Mouse (Mus musculus) thymus, adult 18-20 months (tissue): ENCODE measurements around the gene Bhlhe41.

Experiments used
- DNase-seq, 2 experiments: peaks; one replicate each; pipeline ENCODE4 v3.0.0; 2022; ENCODE audit warnings: mixed read lengths in 2 of 2

The Bhlhe41 gene

DNA sequence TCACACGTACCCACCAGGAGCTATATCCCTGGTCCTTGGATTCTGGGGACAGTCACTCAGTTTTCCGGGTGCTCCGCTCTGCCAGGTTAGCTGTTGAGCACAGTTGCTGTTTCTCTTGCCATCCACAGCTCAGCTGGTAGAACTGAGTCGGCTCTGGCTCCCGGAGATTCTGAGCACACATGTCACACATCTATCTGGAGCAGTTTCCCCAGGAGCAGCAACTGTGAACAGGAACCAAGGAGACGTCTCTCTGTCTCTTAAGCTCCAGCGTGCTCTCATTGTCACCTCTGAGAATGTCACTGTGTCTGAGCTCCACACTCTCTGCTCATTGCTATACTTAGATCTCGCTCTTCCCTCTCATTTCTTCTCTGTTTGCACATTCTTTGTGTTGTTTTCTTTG lies 32.4 kb downstream of the Bhlhe41 start:
- DNase-seq = no peak

DNA sequence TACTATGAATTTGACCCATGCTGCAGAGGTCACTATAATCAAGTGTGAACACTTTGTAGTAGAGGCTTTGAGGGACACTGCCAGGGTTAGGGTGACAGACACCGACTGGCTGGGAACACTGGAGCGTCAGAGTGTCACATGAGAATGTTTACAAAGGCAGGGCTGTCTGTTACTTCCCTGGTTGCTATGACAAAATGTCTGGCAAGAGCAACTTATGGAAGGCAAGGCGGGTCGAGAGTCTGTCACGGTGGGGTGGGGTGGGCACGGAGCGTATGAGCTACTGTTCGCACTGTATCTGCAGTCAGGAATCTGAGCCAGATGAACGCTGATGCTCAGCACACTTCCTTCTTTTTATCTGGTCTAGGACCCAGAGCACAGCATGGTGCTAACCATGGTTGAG lies 34.7 kb downstream of the Bhlhe41 start:
- no peak for DNase-seq

DNA sequence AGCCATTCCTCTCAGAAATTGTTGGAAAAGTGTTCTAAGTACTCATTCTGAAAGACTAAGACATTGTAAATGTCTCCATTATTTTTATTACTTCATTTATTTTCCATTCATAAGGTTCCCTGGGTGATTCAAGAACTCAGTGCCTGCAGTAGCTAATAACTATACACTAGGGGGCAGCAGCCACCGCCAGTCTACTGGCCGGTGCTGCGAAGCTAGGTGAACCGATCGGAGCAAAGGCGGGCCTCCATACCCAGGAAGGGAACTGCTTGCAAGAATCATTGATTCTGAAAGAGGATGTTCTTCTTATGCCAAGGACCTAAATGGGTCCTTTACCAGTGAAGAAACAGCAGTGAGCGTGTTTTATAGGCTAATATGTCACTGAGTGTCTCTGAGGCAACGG lies 35.2 kb downstream of the Bhlhe41 start:
- DNase-seq = peak; percentile 26 to 37

DNA sequence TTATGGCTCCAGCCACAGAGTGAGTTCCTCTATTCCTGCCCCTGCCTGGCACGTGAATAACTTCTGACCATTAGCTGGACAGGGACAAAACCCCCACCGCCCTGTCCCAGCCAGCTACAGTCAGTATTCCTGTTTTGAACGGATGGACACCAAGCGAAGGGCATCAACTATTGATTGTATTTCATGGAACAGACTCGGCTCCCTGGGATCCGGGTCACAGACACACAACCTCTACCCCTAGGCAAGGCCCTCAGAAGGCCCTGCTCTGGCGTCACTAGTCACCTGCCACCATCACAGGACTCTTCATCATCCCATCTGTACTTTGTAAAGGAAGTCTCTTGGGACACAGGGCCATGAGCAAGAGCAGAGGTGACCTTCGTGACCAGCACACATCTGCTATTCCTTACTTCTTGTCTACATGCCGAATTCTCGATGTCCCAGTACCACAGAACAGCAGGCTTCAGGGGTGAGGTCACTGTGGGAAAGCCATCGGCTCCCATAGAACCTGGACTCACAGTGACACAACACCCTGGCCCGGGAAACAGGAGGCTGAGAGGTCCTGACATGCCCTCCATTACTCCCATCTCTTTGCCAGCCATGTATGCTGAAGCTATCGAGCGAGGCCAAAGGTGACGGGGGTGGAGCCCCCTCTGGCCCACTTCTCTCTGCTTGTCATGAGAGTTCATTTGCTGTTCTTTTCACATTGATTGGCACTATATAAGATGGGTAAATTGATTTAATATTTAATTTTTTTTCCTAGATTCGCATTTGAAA lies 36.1 kb downstream of the Bhlhe41 start:
- DNase-seq = no peak

DNA sequence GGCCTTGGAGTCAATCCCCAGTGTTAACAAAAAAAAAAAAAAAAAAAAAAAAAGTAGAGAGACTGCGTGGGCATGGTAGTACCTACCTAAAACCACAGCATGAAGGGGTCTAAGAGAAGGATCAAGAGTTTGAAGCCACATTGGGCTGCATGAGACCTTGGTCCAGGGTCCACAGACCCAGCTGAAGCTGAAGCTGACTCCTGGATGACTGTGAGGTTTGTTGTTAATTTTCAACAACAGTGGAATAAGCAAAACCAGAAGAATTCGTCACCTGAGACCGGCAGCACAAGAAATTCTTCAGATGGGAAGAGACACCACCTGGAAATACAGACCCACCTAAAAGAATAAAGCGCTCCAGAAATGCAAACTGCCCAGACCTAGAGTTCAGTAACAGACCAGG lies 39.1 kb downstream of the Bhlhe41 start:
- no peak for DNase-seq

DNA sequence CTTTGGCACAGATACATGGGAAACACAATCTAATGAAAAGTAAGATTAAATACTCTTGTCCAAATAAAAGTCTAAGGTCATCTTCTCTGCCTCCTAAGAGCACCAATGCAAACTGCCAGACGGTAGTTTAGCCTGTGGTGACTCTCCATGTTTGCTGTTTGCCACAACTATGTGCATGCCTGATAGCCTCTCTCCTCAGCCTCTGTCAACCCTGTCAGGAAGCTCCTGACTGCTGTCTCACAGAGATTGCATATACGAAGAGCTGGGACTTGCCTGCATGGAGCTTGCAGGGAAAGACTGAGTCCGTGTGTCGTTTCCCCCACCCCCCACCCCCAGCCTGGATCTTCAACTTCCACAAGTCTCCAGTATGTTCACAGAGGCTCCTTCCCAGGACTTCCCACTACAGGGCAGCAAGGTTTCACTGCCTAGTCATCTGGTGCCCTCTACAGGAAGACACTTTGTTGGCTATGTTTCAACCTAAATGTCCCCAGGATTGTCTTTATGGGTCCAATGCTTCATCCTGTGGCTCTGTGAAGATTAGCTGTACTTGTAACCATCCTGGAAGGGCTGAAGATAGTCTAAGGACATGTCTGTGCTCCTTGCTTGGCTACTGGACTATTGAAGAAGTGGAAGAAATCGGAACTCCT lies 41.6 kb downstream of the Bhlhe41 start:
- no peak for DNase-seq

DNA sequence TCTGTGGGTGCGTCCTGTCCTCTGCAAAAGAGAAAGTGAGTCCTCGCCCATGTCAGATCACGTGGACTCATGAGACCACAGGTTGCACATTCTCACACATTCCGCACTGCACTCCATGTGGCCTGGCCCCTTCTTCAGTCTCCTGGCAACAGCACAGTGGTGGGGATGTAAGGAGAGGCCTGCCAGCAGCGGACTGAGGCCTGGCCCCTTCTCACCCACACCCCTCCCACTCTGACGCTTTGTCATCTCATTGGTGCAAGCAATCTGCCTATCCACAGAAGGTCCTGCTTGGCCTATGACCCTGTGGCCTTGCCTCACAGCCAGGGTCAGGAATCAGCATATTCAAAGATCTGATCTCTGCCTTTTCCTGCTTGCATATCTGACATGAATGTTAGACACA lies 42.3 kb downstream of the Bhlhe41 start:
- no peak for DNase-seq

DNA sequence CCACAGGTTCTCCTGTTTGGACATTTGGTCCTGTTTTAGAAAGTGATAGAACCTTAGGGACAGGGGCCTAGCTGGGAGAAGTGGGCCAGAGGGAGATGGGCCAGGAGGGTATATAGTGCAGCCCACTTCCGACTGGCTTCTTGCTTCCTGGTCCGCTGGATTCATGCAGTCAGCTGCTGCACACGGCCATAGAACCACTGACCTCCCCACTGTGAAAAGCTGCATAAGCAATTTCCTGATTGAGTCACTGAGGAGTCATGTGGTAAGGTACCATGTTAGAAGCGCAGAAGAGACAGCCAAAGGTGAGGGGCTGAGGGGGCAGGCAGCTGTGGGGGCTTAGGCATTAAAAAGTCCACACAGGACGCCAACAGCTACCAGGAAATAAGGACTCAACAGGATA lies 43.1 kb downstream of the Bhlhe41 start:
- DNase-seq = no peak

DNA sequence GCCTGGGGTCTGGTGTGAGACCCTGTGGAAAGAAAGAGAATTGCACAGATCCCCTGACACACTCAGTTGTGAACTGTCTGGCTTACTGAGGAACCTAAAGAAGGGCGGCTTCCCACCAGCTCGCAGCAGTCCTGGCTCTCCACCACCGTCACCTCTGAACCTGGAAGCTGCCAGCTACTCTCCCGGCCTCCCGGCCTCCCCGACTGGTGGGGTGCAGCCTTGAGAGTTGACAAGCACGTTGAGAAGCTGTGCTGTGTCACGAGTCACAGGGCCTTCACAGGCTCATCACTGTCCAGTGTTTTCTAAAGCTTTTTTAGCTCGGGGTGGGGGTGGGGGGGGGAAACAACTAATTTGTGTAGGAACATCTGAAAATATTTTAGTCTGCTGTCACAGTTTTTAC lies 46.2 kb downstream of the Bhlhe41 start:
- no peak for DNase-seq

DNA sequence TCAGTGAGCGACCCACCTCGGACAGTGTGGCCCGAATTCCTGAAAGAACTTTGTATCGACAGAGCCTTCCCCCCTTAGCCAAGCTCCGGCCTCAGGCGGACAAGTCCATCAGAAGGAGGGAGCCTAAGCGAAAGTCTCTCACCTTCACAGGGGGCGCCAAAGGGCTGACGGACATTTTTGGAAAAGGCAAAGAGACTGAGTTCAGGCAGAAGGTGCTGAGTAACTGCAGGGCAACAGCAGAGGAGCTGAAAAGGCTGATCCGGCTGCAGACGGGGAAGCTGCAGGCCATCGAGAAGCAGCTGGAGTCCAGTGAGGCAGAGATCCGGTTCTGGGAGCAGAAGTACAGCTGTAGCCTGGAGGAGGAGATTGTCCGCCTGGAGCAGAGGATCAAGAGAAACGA lies 50.2 kb downstream of the Bhlhe41 start:
- no peak for DNase-seq

DNA sequence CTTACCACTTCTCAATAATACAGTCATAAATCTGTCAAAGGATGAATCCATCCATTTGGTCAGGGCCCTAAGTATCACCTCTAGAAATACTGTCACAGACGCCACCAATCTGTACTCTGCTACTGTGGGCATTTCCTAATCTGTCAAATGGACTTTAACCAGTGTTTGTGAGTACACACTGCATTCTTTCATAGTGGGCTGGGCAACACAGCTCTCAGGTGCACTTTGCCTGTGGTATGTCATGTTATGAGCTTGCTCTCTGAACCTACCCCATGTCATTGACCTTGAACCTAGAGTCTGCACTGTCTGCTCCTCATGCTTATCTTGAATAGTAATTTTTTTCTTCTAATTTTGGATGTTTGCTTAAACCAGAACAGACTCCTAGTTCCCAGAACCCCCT lies 54.2 kb downstream of the Bhlhe41 start:
- no peak for DNase-seq

DNA sequence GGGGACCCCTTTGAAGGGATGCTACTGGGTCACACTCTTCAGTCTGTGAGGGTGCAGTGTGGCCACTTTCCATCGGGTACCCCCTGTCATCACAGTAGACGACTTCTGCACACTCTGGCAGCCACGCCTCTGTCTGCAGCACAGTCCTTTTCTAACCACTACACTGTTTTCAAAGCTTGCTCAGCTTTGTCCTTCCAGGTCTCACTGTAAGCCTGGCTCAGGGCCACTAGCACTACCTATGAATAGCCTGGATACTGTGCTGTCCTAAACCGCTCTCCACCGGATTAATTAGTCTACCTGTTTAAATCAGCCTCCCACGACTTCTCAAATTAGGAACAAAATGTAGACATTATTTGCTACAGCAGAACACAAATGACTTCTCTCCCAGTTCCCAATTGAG lies 55.3 kb downstream of the Bhlhe41 start:
- DNase-seq = no peak

DNA sequence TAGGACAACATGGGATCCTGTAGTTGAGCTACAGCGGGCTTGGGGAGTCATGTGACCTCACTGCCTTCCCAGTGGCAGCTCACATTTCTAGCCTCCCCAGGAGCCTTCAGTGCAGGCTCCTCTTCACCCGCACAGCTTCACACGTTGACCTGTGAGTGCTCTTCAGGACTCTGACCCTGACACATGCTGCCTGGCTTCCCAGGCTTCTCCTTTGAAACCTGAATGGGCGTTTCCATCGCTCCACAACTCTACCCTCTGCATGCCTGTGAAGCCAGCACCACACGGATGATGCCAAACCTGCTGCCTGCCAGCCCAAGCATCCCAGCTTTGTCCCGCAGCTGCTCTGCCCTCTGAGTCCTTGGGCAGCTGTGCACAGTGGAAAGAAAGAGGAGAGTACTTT lies 55.8 kb downstream of the Bhlhe41 start:
- DNase-seq = no peak
